Mouse (Mus musculus): ENCODE data around the gene Gm20716.

GRCm38 (mm10) chr2:168155666-168156065 lies 74.5 kb downstream of the Gm20716 start:
- TF ChIP-seq CTCF (IDR thresholded peaks at IDR 0.05; ENCODE audit: insufficient read depth, low read depth, low read length): no peak
- no peak for TF ChIP-seq POLR2A (IDR thresholded peaks at IDR 0.05; ENCODE audit: insufficient read depth, low read depth, low read length)

Data from olfactory bulb, adult 2 months (tissue).